Mouse (Mus musculus) stomach, embryonic 16.5 days (tissue): ENCODE measurements around the gene Tle4. TPM values are rescaled to one million over a fixed set of nuclear protein-coding genes. Genes with fewer than 3 reads are reported as not detected.

Experiments
- ATAC-seq: fragments of 200-750 bp; cut with Nextera tagmentation; 2 replicates; pipeline ENCODE4 v1.8.0; 2017; ENCODE audit warnings: moderate number of reproducible peaks, moderate TSS enrichment; ENCODE audit not compliant: insufficient read depth, low FRiP score
- H3K27ac ChIP-seq: fragments of 300-500 bp; sonication (generic); 2 replicates; pipeline ENCODE4 v1.5.1; 2014; ENCODE audit warnings: low read length
- H3K27me3 ChIP-seq: fragments of 300-500 bp; sonication (generic); 2 replicates; pipeline ENCODE4 v1.6.1; 2014; ENCODE audit warnings: low read length, control low read depth, mixed read lengths; ENCODE audit not compliant: control insufficient read depth, insufficient read depth
- H3K36me3 ChIP-seq: fragments of 300-500 bp; sonication (generic); 2 replicates; pipeline ENCODE4 v1.6.1; 2014; ENCODE audit warnings: low read length; ENCODE audit not compliant: control insufficient read depth, insufficient read depth
- H3K4me1 ChIP-seq: fragments of 300-500 bp; sonication (generic); 2 replicates; pipeline ENCODE4 v1.6.1; 2014; ENCODE audit warnings: low read length, control low read depth, mixed read lengths; ENCODE audit not compliant: control insufficient read depth, insufficient read depth
- H3K4me2 ChIP-seq: fragments of 300-500 bp; sonication (generic); 2 replicates; pipeline ENCODE4 v1.6.1; 2014; ENCODE audit warnings: low read depth, low read length, mixed read lengths
- H3K4me3 ChIP-seq: fragments of 300-500 bp; sonication (generic); replicated peaks from 2 replicates; pipeline ENCODE4 v1.5.1; 2014; ENCODE audit warnings: mild to moderate bottlenecking, low read length
- H3K9ac ChIP-seq: fragments of 300-500 bp; sonication (generic); 2 replicates; pipeline ENCODE4 v1.6.1; 2014; ENCODE audit warnings: low read length
- H3K9me3 ChIP-seq: fragments of 300-500 bp; sonication (generic); replicated peaks from 2 replicates; pipeline ENCODE4 v1.6.1; 2016; ENCODE audit warnings: low read length, control low read depth; ENCODE audit not compliant: control insufficient read depth
- WGBS: fragments of 180-500 bp; shearing (Covaris S2); extraction: QIAGEN DNeasy Blood & Tissue Kit; methylation state at CpG from one replicate; pipeline ENCODE4 v1.1.7; 2014; 5-methylcytosine and 5-hydroxymethylcytosine counted together
- polyA plus RNA-seq: library from polyadenylated mRNA; unstranded; fragments of >200 nt; fragmentation: Nextera tagmentation; extraction: Ambion mirVana; gene quantifications from 2 replicates; pipeline ENCODE4 v1.2.1, GENCODE M21; 2015

Gene Tle4
- polyA plus RNA-seq, 1 experiment from 2014 or later = 10.9 TPM

GRCm38 (mm10) chr19:14435681-14436376 lies 162.0 kb downstream of the Tle4 start:
- H3K9me3 ChIP-seq = no peaks in the 10 kb centered on the region
- H3K36me3 ChIP-seq = no peaks in the 10 kb centered on the region
- no peak overlapping the region for H3K4me2 ChIP-seq
- H3K9ac ChIP-seq = no peak overlapping the region
- no peak overlapping the region for H3K27ac ChIP-seq
- no peaks in the 10 kb centered on the region for H3K27me3 ChIP-seq
- H3K4me1 ChIP-seq = no peaks in the 10 kb centered on the region
- WGBS = 45% methylated on average over 14 of the region's 14 CpGs
- no peak for ATAC-seq
- no peak overlapping the region for H3K4me3 ChIP-seq

GRCm38 (mm10) chr19:14433900-14434299 lies 164.0 kb downstream of the Tle4 start:
- ATAC-seq = no peak
- 90% methylated on average over 4 of the region's 4 CpGs for WGBS
- H3K36me3 ChIP-seq = no peaks in the 10 kb centered on the region

GRCm38 (mm10) chr19:14432436-14432835 lies 165.4 kb downstream of the Tle4 start:
- no peak overlapping the region for H3K9ac ChIP-seq
- WGBS = 85% methylated on average over 7 of the region's 7 CpGs
- no peak overlapping the region for H3K4me2 ChIP-seq
- H3K27ac ChIP-seq = no peak overlapping the region
- H3K36me3 ChIP-seq = no peaks in the 10 kb centered on the region
- no peaks in the 10 kb centered on the region for H3K9me3 ChIP-seq
- H3K4me3 ChIP-seq = no peak overlapping the region
- ATAC-seq = no peak
- H3K4me1 ChIP-seq = no peaks in the 10 kb centered on the region
- no peaks in the 10 kb centered on the region for H3K27me3 ChIP-seq

More at GRCm38 (mm10) chr19:14433900-14434299, 164.0 kb downstream of the Tle4 start:
- H3K27me3 ChIP-seq = no peaks in the 10 kb centered on the region
- H3K9me3 ChIP-seq = no peaks in the 10 kb centered on the region
- no peak overlapping the region for H3K4me2 ChIP-seq
- no peak overlapping the region for H3K4me3 ChIP-seq
- no peak overlapping the region for H3K9ac ChIP-seq
- no peaks in the 10 kb centered on the region for H3K4me1 ChIP-seq
- H3K27ac ChIP-seq = no peak overlapping the region

GRCm38 (mm10) chr19:14426920-14427319 lies 170.9 kb downstream of the Tle4 start:
- Histone ChIP-seq H3K27me3 (0 out of 2 replicates have a peak, but pooled peaks cover 3% of the 10 kb centered on the region), H3K9me3 (no peaks in the 10 kb centered on the region), H3K4me1 (peaks cover 18% of the 10 kb centered on the region; the same call in 1 of the 2 replicates), H3K9ac (no peak overlapping the region), H3K4me3 (no peak overlapping the region), H3K4me2 (no peak overlapping the region), H3K27ac (no peak overlapping the region), H3K36me3 (no peaks in the 10 kb centered on the region)
- 47% methylated on average over 6 of the region's 6 CpGs for WGBS
- ATAC-seq = no peak

- Histone ChIP-seq H3K27me3 (0 out of 2 replicates have a peak, but pooled peaks cover 3% of the 10 kb centered on the region), H3K4me1 (peaks cover 18% of the 10 kb centered on the region; the same call in 1 of the 2 replicates), H3K9ac (0 out of 2 replicates have a peak overlapping the region, but pooled peaks have one; percentile 8), H3K36me3 (no peaks in the 10 kb centered on the region), H3K9me3 (no peaks in the 10 kb centered on the region), H3K27ac (no peak overlapping the region), H3K4me3 (no peak overlapping the region), H3K4me2 (peak overlapping the region; percentile 30)
- ATAC-seq = no peak
- WGBS = 37% methylated on average over 19 of the region's 19 CpGs
Observed at GRCm38 (mm10) chr19:14426244-14426868, 171.5 kb downstream of the Tle4 start.

- Histone ChIP-seq H3K36me3 (no peaks in the 10 kb centered on the region), H3K4me2 (no peak overlapping the region), H3K27ac (no peak overlapping the region), H3K9me3 (no peaks in the 10 kb centered on the region), H3K27me3 (0 out of 2 replicates have a peak, but pooled peaks cover 3% of the 10 kb centered on the region), H3K9ac (no peak overlapping the region), H3K4me1 (peaks cover 18% of the 10 kb centered on the region; the same call in 1 of the 2 replicates), H3K4me3 (no peak overlapping the region)
- 43% methylated on average over 6 of the region's 6 CpGs for WGBS
- ATAC-seq = no peak
Observed at GRCm38 (mm10) chr19:14425122-14425521, 172.7 kb downstream of the Tle4 start.

GRCm38 (mm10) chr19:14424016-14424964 lies 173.6 kb downstream of the Tle4 start:
- Histone ChIP-seq H3K9me3 (no peaks in the 10 kb centered on the region), H3K36me3 (no peaks in the 10 kb centered on the region), H3K4me3 (no peak overlapping the region), H3K27ac (no peak overlapping the region), H3K27me3 (0 out of 2 replicates have a peak, but pooled peaks cover 3% of the 10 kb centered on the region), H3K9ac (no peak overlapping the region), H3K4me1 (peaks cover 18% of the 10 kb centered on the region; the same call in 1 of the 2 replicates), H3K4me2 (no peak overlapping the region)
- ATAC-seq = peak; percentile 92
- 13% methylated on average over 12 of the region's 12 CpGs for WGBS

- Histone ChIP-seq H3K27me3 (0 out of 2 replicates have a peak, but pooled peaks cover 3% of the 10 kb centered on the region), H3K36me3 (no peaks in the 10 kb centered on the region), H3K4me2 (no peak overlapping the region), H3K9ac (no peak overlapping the region), H3K9me3 (no peaks in the 10 kb centered on the region), H3K4me3 (no peak overlapping the region), H3K4me1 (peaks cover 18% of the 10 kb centered on the region; the same call in 1 of the 2 replicates), H3K27ac (no peak overlapping the region)
- no peak for ATAC-seq
- 85% methylated on average over 5 of the region's 5 CpGs for WGBS
Observed at GRCm38 (mm10) chr19:14421691-14422090, 176.2 kb downstream of the Tle4 start.
